Mouse (Mus musculus): ENCODE data around the gene Slc44a1.

Slc44a1 gene

GRCm38 (mm10) chr4:53469007-53469406, 28.8 kb downstream of the Slc44a1 start:
- DNase-seq (ENCODE audit: low spot score in 2 of 2): no peak

- no peak for DNase-seq (ENCODE audit: low spot score in 2 of 2)
Observed at GRCm38 (mm10) chr4:53474109-53474508, 33.9 kb downstream of the Slc44a1 start.

DNA sequence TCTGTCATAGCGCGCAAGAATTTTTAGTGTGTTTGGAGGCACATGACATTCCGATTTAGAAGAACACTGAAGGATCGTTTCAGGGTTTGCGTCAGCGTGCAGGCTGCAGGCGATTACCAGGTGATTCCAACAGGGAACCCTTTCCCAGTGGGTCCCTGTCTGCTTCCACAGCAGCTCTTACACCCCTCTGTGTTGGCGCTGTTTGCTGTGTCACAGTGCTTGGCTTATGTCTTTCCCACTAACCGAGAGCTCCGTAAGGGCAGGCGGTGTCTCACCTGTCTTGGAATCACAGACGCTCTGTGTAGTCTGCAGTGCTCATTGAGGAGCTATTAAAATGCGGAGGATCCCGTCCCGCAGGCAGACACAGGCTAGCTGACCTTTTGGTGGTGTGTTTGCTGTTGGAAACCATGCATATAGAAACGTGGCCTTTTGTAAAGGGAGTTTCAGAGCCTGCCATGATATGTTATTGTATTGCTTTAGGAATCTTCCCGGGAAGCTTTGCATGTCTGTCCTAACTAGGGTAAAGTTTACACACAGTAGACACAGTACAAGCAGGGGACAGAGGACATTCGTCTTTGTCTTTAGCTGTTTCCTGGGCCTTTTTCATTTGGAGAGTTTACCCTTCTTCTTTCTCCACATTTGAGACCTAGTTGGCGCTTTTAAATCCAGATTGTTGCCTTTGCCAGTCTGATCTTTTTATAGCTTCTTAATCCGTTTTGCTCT, 35.2 kb downstream of the Slc44a1 start:
- no peak for DNase-seq (ENCODE audit: low spot score in 2 of 2)

DNA sequence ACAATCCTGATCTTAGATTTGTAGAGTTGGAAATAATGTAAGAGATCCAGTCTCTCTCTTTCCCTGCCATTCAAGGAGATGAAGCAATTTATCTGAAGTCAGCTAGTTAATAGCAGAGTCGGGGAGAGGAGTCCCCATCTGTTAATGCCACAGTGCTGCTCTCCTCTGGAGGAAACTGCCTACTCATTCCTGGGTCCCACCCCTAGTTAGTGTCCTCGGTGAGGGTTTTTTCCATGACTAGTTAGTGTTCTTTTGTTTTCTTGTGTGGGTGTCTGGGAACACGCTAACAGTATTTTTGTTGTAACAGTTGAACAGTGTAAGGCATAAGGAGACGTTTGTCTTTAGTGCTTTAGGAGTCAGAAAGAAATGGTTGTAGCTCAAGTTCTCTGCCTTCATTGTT, 38.4 kb downstream of the Slc44a1 start:
- DNase-seq (ENCODE audit: low spot score in 2 of 2): no peak

DNA sequence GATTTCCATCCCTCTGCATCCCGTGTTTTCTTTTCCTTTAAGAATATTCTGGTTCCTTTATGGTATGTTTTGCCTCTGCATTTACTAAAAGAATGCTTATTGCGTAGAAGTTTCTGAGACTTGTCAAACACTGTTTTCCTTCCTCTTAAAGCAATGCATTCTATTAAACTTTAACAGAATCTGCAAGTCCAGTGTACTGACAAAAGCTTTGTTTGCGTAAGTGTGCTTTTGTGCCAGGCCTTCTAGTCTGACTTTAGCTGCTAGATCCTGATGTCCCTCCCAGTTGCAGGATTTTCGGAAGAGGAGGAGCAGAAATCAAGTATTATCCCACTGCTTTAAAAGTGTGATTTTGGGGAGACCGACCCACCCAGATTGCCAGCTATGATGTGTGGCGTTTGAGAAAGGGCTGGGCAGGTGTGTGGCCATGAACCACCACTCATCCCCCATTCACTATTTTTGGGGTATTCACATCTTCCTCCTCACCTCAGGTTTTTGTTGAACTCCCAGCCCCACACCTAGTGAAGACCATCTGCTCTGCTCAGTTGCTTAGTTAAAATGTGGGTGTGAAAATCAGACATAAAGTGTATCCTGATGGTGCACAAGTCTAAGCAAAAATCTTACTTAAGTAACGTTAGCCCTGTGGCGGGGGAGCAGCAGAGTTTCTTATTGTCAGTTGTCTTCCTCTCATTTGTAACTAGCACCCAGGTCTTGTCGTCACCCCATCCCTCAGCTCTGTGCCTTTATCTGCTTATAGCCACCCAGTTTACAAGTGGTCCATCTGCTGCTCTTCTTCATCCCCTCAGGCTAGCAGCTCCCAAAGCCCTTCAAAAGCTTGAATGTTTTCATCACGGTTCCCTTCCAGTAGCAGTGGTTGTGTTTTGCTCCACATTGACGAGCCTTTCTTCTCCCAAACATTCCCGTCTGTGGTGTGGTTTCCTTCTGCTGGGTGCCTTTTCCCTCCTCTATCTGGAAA, 47.3 kb downstream of the Slc44a1 start:
- no peak for DNase-seq (ENCODE audit: low spot score in 2 of 2)

DNA sequence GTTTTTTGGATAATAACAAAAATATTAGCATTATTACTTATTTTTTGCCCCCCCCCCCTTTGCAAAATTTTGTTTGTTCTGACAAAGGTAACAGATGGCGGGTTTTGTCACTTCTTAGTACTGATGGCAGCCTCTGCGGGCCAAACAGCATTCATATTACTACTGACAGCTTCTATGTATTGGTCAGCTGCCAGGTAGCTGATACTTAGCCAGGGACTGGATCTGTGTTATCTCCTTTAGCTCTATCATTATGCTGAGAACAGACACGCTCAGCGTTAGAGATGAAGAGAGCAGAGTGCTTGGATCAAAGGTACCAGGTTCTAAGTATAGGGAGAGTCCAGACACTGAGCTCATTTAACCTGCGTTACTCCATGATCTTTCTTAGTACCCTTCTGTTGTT, 48.6 kb downstream of the Slc44a1 start:
- DNase-seq (ENCODE audit: low spot score in 2 of 2): no peak

DNA sequence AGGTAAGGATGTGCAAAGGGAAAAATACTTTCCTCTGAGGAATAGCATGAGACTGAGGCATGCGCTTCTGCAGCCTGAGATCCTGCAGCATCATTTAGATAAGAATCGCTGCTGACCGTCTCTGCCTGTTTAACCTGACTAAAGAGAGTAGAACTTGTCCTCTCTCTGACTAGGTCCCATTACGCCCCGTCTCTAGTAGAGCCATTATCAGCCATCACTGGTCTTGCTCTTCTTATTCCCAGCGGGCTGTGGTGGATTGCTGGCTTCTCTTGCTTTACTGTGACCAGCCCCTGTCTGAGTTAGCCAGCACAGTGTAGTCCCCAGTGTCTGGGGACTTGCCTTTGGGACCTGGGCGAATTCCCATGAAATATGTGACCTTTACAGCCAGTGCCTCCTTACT, 50.2 kb downstream of the Slc44a1 start:
- DNase-seq (ENCODE audit: low spot score in 2 of 2): no peak

DNA sequence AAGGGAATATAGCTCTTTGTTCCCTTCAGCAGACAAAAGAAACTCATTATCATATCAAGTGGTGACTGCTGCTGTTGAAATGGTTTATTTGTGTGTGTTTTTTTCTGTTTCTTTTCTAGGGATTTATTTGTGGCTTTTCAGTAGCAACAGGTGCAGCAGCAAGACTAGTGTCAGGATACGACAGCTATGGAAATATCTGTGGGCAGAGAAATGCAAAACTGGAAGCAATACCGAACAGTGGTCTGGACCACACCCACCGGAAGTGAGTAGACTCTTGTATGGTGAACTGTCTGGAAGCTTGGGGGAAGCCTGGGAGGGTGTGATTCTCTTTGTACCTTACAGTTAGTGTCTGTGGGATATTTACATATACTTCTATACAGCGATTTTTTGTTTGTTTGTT, 51.1 kb downstream of the Slc44a1 start:
- no peak for DNase-seq (ENCODE audit: low spot score in 2 of 2)

DNA sequence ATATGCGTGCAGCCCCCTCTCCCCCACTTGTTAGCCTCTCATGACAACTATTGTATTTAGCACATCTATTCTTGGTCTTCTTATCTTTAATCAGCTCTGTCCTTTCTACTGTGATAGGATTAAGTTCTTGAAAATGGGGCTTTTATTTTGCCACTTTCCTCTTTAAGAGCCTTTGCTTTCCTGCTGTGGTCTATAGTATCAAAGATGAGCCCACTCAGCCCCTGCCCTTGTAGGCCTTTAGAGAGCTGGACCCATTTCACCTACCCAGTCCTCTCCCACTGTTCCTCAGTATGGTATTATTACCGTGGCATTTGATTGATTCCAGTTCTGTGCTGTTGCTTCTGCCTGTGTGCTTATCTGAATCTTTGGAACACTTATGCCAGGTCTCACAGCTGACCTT, 55.4 kb downstream of the Slc44a1 start:
- no peak for DNase-seq (ENCODE audit: low spot score in 2 of 2)

- no peak for DNase-seq (ENCODE audit: low spot score in 2 of 2)
Observed at GRCm38 (mm10) chr4:53502764-53503163, 62.6 kb downstream of the Slc44a1 start.

DNA sequence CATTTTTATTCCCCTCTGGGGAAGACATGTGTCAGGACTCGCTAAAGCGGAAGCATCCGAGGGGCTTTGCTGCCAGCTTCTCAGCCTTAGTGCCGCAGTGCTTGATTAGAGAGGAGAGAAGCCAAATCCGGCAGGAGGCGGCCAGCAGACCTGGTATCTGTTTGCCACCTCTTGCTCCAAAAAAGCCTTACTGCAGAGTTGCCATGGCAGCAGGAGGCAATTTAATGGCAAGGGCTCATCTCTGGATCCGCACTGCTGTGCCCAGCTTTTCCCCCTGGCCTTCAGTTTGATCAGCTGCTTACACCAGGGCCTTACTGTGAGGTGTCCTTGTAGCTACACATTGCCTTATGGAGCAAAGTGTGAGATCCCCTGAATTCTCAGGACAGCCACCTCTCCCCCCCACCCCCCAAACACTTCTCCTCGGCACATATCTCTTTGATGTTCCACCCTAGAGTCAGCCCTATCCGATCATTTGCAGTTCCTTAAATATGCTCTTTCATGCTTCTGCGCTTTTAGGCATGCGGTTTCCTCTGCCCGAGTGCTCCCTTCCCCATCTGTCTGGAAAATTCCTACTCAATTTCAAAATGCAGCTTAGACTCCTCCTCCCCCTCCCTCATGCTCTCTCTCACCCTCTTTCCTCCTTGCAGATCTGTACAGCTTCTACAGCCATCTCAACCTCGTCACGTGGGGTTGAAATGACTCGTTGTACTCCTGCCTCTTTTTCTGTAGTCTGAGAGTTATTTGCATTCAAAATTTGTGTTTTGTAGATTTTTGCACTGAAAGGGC, 72.1 kb downstream of the Slc44a1 start:
- peak; percentile 50 to 60 for DNase-seq (ENCODE audit: low spot score in 2 of 2)

- DNase-seq (ENCODE audit: low spot score in 2 of 2): no peak
Observed at GRCm38 (mm10) chr4:53513276-53514081, 73.3 kb downstream of the Slc44a1 start.

GRCm38 (mm10) chr4:53516011-53516532, 75.9 kb downstream of the Slc44a1 start:
- peak in 1 of 2 experiments; percentile 34 for DNase-seq (ENCODE audit: low spot score in 2 of 2)

DNA sequence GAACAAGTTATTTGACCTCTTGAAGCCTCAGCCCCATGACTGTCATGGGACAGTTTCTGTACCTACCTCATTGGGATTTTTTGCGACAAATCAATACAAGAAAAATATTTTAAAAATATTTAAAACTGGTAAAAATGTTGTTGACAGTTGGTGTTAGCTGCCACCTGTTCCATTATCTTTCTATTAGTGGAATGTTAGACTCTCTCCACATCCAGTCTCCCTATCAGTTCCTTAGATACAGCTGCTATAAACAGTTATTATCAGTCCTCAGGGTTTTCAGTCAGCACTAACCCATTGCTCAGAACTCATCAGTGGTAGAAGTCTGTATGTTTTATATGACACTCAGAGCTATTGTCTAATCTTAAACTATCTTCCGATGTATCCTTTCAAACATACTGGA, 79.2 kb downstream of the Slc44a1 start:
- DNase-seq (ENCODE audit: low spot score in 2 of 2): no peak

- DNase-seq (ENCODE audit: low spot score in 2 of 2): no peak
Observed at GRCm38 (mm10) chr4:53521028-53521427, 80.8 kb downstream of the Slc44a1 start.

GRCm38 (mm10) chr4:53522655-53523054, 82.4 kb downstream of the Slc44a1 start:
- DNase-seq (ENCODE audit: low spot score in 2 of 2): no peak

DNA sequence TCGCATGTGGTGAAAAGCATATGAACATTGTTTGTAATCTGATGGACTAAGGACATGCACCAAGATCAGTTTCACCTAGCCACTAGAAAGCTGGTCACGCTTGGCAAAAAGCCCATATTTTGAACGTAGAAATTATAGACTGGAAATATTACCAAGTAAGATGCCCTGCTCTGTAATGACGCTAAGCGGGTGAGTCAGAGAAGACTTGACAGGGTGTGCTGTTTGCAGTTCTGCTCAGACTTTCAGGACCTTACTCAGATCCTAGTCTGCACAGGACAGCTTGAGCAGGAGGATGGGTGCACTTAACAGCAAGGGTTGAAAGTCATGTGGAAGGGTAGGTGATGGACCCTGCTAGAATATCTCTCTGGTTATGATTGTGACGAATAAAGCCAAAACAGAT, 85.3 kb downstream of the Slc44a1 start:
- DNase-seq (ENCODE audit: low spot score in 2 of 2): no peak

GRCm38 (mm10) chr4:53525994-53526393, 85.8 kb downstream of the Slc44a1 start:
- DNase-seq (ENCODE audit: low spot score in 2 of 2): no peak

DNA sequence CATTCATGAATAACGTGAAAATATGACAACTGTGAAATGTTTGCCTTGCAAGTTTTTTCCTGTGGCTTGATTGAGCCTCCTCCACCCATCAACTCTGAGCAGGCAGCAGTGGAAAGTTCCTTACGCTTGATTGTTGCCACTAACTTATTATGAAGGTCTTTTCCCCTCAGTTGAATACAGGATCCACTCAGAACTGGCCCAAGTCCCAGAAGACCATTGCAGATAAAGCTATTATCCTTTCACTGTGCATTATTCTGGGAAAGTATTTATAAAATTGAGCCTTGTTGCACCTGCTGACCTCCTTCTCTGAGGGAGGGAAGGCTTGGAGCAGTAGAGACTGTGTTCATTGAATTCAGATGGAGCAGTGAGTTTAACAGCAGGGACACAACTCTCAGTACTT, 86.2 kb downstream of the Slc44a1 start:
- no peak for DNase-seq (ENCODE audit: low spot score in 2 of 2)

DNA sequence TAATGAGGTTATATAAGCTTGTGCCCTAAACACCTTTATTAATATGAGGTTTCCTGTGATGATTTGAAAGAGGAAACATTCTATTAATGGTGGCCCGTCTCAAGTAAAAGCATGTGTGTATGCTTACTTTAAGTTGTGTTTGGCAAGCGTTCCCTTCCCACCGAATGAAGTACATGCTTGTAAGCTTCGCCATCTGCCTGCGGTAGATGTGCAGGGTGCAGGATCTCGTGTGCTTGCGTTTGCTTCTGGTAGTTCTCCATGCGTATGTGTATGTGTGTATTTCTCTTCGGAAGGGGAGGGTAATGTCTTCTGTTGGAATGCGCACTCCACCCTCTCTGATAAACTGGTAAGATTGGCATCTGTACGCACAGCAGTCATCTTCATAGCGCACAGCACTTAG, 95.6 kb downstream of the Slc44a1 start:
- DNase-seq (ENCODE audit: low spot score in 2 of 2): no peak

- no peak for DNase-seq (ENCODE audit: low spot score in 2 of 2)
Observed at GRCm38 (mm10) chr4:53537101-53537500, 96.9 kb downstream of the Slc44a1 start.
